Mouse (Mus musculus): Measurements from ENCODE around the gene D6Ertd527e. TPM values are rescaled to one million over a fixed set of nuclear protein-coding genes. Genes with fewer than 3 reads are reported as not detected.

Gene D6Ertd527e
- polyA plus RNA-seq, 1 experiment, result 0.28 TPM

DNA sequence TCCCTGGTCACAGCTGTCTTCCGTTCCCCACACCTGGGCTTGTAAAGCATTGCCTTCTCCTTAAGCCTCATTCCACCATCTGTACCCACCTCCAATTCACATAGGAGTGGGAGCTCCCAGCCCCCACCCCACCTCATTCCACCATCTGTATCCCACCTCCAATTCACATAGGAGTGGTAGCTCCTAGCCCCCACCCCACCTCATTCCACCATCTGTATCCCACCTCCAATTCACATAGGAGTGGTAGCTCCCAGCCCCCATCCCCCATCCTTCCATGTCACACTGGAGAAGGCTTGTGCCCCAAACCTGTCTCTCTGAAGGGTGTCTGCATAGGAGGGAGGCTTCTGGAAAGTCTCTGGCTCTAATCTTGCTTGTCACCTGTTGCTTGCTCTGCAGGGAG, 1.2 kb upstream of the D6Ertd527e start:
- DNase-seq (ENCODE audit: extremely low spot score in 1 of 2, low spot score in 1 of 2), result no peak

DNA sequence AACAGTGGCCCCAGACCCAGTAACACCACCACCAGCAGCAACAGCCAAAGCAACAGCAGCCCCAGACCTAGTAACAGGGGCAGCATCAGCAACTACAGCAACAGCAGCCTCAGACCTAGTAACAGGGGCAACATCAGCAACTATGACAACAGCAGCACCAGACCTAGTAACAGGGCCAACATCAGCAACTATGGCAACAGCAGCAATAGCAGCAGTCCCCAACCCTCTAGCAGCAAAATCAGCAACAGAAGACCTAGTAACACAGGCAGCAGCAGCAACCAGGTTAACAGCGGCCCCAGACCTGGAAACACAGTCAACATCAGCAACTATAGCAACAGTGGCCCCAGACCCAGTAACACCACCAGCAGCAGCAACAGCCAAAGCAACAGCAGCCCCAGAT, 6.9 kb downstream of the D6Ertd527e start:
- DNase-seq (ENCODE audit: extremely low spot score in 1 of 2, low spot score in 1 of 2), result no peak

DNA sequence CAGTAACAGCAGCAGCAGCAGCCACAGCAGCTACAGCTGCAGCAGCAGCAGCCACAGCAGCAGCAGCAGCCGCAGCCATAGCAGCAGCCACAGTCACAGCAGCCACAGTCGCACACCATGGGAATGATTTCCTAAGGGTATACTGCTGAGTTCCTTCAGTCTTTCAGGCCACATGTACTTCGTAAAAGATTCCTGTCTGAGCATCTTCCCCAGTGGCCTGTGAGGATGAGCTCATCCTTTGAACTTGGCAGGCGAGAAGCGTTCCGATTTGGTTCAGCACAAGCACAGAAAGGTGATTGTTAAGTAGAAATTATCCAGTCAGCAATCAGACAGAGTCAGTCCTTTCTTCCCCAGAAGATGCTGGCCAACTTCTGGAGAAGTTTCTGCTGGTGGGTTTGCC, 7.6 kb downstream of the D6Ertd527e start:
- no peak for DNase-seq (ENCODE audit: extremely low spot score in 1 of 2, low spot score in 1 of 2)

DNA sequence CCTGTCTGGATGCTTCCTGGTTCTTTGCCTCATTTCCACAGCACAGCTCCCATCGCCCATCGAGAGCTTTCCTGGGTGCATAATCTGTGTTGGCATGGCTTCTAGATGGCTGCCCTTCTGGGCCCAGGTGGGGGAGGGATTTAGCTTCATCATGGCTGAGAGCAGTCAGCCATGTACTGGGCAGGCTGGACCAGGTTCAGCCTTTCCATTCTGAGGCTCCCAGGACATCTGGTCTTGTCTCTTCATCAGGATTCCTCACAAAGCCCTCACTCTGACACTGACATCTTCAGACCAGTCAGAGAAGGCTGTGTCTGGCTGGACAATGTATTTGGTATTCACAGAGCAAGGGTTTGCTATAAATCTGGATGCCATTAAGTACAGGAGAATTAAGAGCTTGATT, 11.4 kb downstream of the D6Ertd527e start:
- no peak for DNase-seq (ENCODE audit: extremely low spot score in 1 of 2, low spot score in 1 of 2)

DNA sequence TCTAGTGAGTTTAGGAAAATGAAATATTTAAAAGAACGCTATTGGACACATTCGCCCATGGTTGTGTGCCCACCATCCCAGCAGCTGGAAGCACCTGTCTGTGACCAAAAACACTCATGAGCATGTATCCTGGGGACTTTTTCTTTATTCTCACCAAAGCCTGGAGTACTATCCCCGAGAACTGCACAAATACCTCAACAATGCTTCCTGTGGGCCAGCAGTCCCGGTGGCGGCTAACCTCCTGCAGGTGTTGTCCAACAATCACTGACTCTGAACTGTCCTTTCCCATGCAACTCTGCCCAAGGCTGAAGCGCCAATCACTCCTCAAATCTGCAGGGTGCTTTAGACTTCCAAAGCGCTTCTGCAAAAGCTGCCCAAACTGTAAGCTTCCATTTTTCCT, 12.1 kb downstream of the D6Ertd527e start:
- DNase-seq (ENCODE audit: extremely low spot score in 1 of 2, low spot score in 1 of 2), result no peak

DNA sequence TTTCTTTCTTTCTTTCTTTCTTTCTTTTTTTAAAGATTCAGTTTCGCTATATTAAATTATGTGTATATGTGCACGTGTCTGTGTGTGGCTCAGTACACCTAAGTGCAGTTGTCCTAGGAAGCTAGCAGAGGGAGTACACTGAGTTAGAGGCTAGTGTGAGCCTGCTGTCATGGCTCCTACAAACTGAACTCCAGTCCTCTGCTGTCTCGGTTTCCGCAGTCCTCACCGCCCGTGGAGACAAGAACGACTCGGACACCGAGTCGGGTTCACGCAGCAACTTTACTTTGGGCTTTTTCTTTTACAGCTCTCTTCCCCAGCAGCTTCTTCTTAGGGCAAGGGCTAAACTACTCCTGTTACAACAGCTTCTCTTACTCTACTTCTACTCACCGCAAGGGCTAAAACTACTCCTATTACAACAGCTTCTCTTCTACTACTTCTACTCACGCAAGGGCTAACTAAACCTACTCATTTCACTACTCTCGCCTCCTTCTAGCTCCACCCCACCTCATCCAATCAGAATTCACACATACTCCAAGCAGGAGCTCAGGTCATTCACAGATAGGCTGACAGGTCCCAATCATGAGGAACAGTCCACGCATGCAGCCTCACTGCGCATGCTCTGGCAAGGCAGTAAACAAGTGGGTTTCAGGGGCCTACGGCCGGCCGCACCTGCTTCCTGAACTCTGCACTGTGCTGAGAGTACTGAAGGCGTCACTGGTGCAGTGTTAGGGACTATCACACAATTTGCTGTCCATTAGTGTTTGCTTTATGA, 14.7 kb downstream of the D6Ertd527e start:
- DNase-seq (ENCODE audit: extremely low spot score in 1 of 2, low spot score in 1 of 2), result no peak

DNA sequence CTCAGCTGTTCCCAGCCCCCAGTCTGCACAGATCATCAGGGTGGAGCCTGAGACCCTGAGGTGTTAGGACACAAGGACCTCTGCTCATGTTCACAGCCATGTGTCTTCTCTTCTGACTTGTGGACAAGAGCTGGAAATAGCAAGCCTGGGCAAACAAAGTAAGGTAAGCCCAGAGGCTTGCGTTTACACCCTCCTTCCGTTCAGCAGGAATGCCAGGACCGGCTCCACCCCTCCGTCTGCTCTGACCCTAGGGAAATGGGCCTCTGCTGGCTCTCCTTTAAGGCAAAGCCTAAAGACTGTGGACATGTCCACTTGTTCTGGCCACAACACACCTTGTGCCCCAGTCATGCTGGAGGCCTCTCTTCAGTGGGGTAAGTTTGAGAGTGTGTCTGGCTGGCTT, 15.4 kb downstream of the D6Ertd527e start:
- no peak for DNase-seq (ENCODE audit: extremely low spot score in 1 of 2, low spot score in 1 of 2)

DNA sequence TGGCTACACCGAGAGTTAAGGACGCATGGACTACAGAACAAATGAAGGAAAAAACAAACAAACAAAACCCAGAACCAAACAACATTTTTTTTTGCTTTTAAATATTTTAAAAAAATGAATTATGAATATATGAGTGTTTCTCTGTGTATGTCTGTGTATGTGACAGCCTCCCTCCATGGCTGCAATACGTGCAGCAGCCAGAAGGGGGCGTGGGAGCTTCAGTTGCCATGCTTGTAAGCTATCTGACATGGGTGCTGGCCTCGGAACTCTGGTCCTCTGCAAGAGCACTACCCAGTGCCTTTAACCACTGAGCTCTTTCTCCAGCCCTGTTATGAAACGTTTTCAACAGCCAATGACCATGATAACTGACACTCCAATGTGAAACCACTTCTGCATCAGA, 16.1 kb downstream of the D6Ertd527e start:
- DNase-seq (ENCODE audit: extremely low spot score in 1 of 2, low spot score in 1 of 2), result no peak

DNA sequence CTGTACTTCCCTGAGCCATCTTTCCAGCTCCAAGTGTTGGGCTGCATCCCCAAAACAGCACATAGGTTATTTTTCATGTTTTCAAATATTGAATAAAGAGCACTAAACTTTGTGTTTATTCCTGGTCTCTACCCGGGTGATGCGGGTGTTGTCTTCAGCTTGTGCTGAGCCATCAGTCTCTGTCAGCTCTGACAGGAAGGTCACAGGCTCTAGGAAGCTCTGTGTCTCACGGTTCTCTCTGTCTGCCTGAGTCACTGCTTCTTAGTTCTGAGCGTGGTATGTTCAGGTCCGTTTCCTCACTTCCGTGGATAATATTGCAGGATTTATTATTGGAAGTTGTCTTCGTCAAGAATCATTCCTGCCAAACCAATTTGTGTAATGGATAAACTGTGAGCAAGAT, 17.4 kb downstream of the D6Ertd527e start:
- DNase-seq (ENCODE audit: extremely low spot score in 1 of 2, low spot score in 1 of 2), result no peak

DNA sequence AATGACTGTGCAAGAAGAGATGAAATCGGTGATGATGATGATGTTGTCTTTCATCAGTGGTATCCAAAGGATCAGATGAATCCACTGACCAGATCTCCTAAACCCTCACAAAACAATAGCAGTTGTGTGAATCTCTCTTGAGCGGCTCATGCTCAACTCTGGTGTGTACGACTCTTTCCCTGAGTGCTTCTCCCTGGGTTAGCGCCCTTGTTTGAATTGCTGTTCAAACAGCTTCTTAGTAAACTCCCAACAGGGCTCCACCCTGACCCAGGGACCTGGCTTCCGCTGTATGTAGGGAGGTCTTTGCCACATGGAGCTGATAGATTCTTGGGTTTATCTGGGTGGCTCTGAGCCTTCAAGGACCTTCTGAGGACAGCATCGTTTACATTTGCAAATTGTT, 18.9 kb downstream of the D6Ertd527e start:
- no peak for DNase-seq (ENCODE audit: extremely low spot score in 1 of 2, low spot score in 1 of 2)

DNA sequence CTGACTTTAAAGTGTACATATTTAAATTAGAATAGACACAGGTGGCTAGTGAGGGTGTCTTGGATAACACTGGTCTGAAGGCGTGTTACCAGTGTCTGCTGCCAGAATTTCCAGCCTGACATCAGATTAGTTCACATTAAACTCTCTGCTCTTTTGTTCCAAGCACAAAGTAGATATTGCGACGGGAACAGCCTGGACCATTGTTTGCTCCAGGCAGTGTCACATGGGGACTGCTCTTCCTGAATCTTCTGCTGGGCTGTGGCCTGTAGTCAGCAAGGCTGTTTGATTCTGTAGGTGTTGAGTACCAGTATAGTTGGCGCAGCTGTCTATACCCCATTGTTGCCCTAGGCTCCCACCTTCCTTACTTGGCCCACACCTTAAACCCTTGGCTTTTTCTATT, 19.4 kb downstream of the D6Ertd527e start:
- no peak for DNase-seq (ENCODE audit: extremely low spot score in 1 of 2, low spot score in 1 of 2)

DNA sequence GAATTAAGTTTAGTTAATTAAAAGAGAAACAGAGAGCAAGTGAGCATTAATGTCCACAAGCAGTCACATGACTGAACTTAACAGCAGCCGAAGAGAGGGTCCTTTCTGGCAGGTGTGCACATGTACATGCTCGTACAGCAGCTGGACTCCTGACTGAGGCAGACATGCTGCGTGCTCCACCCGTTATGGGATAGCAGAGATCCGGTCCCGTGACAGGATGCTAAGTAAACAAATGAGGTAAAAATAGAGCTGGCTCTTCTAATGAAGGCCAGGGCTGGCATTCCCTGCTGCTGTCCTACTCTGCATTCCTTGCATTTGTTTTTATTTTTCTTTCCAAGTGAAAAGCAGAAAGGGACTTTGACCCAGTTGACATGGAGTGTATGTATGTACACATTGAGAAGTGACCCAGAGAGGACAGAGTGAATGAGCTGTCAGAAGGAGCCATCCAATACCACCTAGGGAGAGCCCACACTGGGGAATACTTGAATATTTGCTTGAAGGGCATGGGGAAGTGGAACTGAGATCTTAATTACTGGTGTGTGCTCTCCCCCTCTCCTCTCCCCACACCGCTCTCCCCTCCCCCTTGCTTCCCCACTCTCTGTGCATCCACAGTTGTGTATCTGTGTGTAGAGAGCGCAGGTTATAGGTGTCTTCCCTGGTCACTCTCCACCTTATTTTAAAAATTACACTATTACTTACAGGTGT, 22.7 kb downstream of the D6Ertd527e start:
- no peak for DNase-seq (ENCODE audit: extremely low spot score in 1 of 2, low spot score in 1 of 2)

DNA sequence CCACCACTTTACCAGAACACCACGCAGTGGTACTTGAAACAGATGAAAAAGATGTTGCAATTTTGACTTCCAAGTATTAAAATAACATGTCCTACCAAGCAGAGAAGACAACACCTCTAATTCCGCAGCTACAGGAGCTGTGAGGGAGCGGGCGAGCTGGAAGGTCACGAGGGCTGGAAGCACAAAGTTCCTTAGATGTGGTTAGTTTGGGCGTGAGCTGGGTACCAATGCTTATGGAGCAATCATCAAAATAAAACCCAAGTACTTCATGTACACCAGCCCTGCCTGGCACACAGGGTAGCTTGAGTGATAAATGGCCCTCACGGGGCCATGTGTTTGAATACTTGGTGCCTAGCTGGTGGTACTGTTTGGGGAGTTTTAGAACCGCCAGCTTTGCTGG, 25.3 kb downstream of the D6Ertd527e start:
- no peak for DNase-seq (ENCODE audit: extremely low spot score in 1 of 2, low spot score in 1 of 2)

DNA sequence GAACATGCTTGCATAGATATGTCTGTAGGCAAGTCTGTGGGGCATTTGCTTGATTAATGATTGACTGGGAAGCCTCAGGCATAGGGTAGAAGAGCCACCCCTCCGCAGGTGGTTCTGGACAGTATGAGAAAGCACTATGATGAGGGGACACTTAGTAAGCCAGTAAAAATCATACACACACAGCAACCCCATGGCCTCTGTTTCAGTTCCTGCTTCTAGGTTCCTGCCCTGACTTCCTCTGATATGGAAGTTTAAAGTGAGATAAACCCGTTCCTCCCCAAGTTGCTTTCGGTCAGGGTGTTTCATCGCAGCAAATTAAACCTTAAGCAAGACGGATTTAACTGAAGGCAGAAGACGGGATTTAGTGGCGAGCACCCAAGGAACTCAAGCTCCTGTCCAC, 26.1 kb downstream of the D6Ertd527e start:
- DNase-seq (ENCODE audit: extremely low spot score in 1 of 2, low spot score in 1 of 2), result no peak

DNA sequence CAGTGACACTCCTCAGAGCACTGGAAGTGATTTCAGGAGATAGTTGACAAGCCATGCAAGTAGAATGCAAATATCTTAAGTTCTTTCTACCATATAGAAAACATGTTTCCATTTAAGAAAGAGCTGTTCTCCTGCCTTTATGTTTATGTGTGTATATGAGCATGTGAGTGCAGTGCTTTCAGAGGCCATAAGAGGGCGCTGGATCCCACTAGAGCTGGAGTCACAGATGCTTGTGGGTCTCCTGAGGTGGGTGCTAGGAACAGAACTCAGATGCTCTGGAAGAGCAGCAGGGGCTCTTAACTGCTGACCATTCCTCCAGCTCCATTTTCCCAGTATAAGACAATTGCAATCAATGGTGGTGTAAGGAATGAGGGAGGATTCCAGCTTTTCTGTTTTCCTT, 26.5 kb downstream of the D6Ertd527e start:
- DNase-seq (ENCODE audit: extremely low spot score in 1 of 2, low spot score in 1 of 2), result no peak

DNA sequence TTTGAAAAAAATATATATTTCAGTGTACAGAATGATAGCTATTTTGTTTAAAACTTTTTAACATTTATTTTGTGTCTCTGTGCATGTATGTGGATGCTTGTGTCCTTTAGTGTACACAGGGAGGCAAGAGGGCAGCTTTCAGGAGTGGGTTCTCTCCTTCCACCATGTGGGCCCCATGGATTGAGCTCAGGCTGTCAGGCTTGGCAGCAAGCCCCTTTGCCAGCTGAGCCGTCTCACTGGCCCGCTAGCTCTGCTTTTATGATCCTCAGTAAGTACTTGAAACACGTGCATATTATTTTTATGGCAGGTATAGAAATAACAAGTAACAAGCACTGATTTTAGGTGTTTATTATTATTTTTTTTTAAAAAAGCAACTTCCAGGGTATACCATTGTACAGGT, 29.0 kb downstream of the D6Ertd527e start:
- DNase-seq (ENCODE audit: extremely low spot score in 1 of 2, low spot score in 1 of 2), result no peak

DNA sequence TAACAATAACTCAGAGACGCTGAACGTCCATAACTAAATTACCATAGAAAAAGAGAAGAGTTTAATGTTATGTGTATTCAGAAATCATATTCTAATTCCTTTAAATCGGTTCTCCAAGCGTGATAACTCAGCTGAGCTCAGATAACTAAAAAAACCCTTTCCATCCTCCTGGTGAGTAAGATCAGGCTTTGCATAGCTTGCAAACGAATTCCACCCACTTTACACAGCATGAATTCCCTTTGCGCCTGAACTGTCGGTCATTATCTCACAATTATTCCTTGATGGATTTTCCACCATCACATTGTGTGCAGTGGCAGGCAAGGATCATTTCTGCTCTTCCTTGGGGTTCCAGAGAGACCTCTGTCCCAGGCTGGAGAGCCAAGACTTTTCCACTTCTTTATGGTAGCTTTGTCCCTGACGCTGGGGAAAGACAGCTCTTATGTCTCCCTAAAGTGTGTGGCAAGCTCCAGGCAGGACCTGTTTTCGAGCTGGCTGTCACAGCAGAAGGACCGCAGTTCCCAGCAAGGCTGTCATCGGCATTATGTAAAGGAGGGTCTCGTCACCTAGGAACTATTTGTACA, 29.5 kb downstream of the D6Ertd527e start:
- peak; percentile 18 to 49 for DNase-seq (ENCODE audit: extremely low spot score in 1 of 2, low spot score in 1 of 2)

DNA sequence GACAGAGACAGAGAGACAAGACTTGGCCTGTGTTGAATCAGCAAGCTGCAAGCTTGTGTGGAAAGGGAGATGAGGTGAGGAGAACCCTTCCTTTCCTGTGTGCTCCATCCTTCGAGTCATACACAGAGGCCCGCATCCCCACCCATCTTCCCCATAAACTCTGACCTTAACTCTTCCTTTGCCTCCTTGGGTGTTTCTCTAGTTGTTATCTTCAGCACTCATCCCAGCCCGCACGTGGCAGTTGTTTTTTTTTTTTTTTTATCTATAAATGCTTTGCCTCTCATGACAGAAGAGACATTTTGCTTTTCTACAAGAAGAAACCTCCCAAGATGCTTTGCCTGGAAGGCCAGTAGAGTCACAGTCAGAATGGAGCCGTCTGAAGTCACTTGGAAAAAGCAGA, 33.9 kb downstream of the D6Ertd527e start:
- no peak for DNase-seq (ENCODE audit: extremely low spot score in 1 of 2, low spot score in 1 of 2)

DNA sequence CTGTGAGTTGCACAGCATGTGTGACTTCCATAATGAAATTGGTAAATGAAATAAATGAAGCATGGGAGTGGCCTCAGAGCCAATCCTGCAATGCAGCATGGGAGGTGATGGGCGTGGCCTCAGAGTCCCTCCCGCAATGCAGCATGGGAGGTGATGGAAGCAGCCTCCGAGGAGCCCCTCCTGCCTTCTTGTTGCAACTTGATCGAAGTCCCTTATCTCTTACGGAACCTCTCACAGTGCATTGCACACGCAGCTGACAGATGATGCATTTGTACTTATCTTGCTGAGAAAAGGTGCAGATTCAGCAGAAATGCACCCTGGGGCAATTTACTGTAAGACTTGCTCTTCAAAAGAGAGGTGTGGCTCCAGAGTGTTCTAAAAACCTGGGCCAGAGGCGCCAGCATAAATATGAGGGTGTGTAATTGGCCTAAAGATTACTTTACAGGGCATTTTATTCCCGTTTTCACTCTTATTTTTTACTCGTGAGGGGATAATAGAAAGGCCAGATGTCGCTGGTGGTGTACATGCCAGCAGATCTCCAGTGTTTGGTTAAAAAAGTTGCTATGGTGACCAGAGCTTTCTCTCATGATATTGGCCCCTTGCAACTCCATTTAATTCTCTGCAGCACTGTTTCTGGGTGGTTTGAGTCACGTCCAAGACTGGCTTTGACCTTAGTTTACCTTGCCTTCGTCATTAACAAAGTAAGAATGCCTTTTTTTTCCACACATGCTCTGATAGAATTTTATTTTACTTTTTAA, 35.4 kb downstream of the D6Ertd527e start:
- no peak for DNase-seq (ENCODE audit: extremely low spot score in 1 of 2, low spot score in 1 of 2)

DNA sequence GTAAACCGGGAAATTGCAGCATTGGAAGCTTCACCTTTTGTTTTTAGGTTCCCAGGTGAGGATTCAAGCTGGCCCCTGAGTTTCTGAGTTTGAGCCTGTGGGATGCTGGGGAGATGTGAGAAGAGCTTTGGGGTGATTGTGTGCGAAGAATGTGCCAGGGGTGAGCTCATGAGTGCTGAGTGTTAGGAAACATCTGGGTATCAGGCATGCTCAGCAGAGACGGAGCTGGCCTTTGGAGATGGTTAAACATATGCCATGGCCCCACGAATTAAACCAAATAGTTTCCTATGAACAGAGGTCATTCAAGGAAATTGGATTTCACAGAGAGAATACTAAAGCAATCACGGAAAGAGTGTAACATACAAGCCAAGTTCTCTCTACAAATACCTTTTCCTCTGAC, 37.7 kb downstream of the D6Ertd527e start:
- DNase-seq (ENCODE audit: extremely low spot score in 1 of 2, low spot score in 1 of 2), result no peak

DNA sequence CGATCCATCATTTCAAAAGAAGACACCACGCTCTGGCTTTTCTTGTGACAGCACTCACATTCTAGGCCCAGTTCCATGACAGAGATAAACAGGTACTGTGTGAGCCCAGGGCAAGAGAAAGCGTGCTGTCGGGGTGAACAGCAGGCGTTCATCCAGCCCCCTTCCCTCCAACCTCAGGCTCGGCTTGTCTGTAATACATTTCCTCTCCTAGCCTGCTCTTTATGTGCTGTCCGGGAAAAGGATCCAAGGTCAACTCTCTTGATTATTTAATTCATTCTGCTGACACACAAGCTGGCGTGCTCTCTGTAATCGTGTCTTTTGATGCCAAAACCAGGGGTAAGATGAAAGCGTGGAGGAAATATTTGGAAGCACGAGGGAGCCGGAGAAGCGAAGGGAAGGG, 39.0 kb downstream of the D6Ertd527e start:
- DNase-seq (ENCODE audit: extremely low spot score in 1 of 2, low spot score in 1 of 2), result no peak

Measured in frontal cortex, adult 2 months (tissue).